Mouse (Mus musculus) spleen, adult 18-20 months (tissue): ENCODE measurements around the gene Mybpc1.
A peak's percentile ranks its signal among the peaks of the same experiment; 100 is the strongest.
"Not testable (repeated sequence)": the region's sequence is repeated elsewhere in the genome, so short reads cannot be mapped to it uniquely, and the experiment has no call there.

ENCODE experiments used
- DNase-seq, 2 experiments: peaks; one replicate each; pipeline ENCODE4 v3.0.0; 2022; ENCODE audit warnings: mixed read lengths in 2 of 2

Mybpc1 gene

GRCm38 (mm10) chr10:88547635-88548034 lies 57.3 kb downstream of the Mybpc1 start:
- no peak for DNase-seq

DNA sequence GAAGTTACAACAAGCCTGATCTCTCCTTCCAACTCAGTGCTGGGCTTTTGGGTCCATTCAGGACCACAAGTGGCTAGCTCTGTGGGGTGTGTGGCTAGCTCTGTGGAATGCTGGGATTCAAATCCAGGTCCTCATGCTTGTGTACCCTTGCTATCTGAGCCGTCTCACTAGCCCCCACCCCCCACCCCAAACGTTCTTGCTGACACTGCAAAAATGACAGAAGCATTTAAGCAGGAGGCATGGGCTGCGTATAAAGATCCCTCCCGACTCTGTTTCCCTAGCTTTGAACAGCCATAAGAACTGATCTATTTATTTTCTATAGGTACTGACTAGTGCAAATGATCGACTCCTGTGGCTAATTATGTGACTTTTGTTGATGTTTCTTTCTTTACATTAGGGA lies 74.3 kb downstream of the Mybpc1 start:
- no peak for DNase-seq

DNA sequence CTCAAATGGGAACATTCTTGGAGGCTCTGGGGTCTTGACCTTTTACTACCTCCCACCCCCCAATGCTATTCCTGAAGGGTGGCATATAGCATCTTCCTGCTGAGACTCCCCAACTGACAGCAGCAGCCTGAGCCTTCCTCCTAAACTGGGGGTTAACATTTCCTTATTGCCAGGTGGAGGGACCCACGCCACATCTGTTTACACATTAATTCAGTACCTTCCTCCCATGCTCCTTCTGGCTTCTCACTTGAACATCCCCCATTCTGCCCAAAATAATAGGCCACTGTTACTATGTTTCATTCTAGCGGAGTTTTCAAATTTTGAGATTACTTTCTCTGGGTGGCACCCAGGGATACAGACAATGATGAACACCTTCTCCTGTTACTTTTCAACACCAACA lies 80.9 kb downstream of the Mybpc1 start:
- no peak for DNase-seq

DNA sequence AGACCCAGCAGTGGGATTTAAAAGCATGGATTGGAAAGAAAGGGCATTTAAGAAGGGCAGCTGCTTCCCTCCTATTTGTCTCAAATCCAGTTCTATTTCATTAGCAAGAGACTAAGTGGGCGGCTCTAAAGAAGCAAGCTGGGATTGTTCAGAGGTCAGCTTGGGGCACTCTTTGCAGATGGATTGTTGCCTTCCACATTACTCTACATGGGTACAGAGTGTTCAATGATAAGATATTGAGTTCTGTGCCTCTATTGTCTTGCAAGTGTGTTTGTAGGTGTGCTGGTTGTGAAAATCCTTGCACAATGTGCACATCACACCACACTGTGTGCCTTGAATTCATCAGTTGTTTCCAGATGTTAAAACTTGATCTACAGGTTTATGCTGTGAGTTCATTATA lies 81.7 kb downstream of the Mybpc1 start:
- DNase-seq = no peak

DNA sequence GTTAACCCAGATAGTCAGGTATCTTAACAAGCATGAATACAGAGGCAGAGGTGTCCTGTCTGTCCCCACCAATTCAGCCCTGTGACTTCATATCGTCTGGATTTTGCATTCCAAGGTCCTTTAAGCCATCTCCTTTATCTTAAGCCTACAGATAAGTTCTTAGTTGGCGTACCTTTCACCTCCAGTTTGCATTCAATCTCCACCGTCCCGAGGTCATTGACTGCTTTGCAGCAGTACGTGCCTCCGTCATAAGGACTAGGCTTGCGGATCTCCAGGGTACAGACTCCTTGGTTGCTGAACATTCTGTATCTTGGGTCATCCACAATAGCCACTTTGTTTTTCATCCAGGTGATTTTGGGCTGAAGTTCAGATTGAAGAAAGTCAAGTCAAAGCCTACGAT lies 82.2 kb downstream of the Mybpc1 start:
- no peak for DNase-seq

DNA sequence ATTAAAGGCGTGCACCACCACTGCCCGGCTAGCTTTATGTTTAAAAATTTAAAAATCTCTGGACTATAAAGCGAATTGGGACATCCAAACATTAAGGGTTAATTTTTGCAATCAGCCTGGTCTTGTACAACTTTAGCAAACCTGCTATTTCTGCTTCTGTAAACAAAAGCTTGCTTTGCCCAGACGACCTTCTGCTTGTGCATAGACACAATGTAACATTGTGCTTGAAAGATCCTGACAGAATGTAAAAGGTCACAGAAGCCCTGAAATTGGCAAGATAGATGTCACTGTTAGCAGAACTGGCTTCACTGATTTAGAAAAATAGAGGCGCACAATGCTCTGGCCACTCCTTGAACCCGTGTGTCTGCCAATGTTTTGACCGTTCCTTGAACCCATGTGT lies 89.9 kb downstream of the Mybpc1 start:
- DNase-seq = not testable (repeated sequence)

GRCm38 (mm10) chr10:88514495-88514894 lies 90.5 kb downstream of the Mybpc1 start:
- DNase-seq = no peak

DNA sequence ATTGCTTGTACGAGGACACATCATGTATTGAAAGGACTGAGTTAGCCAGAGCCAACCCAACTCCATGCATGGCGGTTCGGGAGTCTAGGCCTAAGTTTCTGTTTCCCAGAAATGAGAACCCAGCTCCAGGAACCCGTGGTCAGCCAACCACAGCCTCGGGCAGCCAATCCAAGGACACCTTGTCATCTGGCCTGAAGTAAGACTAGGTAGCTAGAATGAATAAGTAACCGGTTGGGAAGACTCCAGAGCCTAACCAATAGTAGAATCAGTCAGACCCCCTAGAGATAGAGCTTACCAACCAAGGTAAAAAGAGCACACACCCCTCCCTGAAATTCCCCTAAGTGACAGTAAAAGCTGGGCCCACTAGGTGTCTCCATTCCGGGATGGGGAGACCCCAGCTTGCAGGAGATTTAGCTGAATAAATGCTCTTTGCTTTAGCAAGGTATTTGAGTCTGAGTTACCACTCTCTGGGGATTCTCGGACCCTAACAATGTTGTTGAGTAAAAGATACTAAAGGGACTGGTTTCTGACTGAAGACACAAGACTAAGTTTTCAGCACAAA lies 91.3 kb downstream of the Mybpc1 start:
- DNase-seq = no peak

GRCm38 (mm10) chr10:88511355-88511754 lies 93.6 kb downstream of the Mybpc1 start:
- DNase-seq = no peak

DNA sequence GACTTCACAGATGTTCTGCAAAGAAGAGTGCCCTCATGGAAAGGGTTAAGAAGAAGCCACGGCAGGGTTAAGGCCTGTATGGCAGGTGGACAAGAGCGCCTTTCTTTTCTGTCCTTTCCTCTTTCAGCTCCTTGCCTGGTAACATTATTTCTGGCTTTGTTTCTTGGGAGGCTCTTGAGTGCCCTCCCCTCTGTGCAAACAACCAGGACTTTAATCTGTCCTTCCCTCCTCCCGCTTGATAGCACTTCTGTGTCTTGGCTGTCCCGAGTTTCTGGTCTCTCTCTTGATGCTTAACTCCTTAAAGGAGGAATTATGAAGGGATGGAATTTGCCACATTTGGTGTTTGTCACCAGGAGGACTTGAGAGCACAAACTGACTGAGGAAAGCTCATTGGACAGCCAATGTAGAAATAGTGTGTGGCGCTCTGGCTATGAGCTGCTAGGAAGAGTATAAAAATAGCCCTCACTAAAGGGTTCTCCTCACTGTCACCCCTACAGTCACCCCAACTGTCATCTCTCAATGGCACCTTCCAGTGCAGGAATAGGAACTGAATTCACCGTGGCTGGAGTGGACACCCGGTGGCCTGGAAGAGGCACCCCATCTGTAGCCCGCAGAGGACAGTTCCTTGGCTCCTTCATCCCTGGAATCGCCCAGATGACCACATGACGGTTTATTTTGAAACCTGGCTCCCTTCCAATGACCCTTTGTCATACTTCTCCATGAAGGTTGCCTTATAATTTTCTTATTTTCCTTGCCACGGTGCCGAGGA lies 94.3 kb downstream of the Mybpc1 start:
- DNase-seq = no peak

GRCm38 (mm10) chr10:88507691-88508143 lies 97.2 kb downstream of the Mybpc1 start:
- no peak for DNase-seq

GRCm38 (mm10) chr10:88505256-88505655 lies 99.7 kb downstream of the Mybpc1 start:
- no peak for DNase-seq

DNA sequence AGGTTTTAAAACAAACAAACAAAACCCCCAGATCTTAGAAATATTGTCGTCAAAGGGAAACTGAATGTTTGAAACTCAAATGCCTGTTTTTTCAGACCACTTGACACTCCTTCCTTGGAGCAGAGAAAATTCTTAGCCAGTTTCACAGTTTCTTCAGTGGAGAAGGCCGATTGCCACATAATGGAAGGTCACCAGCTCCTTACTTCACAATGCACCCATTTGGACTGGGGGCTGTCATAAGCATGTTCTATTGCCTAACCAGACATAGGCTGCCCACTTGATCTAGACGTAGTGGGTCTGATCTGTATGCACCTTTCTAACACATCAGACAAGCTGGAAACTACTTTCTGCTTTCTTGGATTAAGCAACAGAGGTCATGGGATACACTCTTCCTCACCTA lies 100.5 kb downstream of the Mybpc1 start:
- DNase-seq = no peak

- peak; percentile 77 to 86 for DNase-seq
Observed at GRCm38 (mm10) chr10:88503421-88504314, 101.3 kb downstream of the Mybpc1 start, which contains the start of gene Chpt1. TSS of gene Chpt1 (minus strand) at chr10:88504073.

DNA sequence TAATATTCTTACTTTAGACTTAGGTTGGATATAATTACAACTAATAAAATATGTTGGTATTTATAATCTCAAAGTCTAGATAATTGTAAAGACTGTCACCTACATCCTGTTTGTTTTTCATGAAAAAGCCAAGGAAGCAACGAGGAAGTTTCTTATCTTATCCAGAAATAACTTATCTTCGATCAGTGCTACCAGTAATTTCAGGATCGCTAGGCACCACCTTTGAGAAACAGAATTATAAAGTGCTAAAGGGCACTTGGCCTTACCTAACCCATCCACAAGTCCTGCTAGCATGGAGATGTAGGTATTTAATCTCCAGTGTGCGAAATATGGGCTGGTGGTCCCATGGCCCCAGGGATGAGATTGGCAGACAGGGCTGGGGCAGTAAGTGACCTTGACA lies 102.0 kb downstream of the Mybpc1 start:
- no peak for DNase-seq

- DNase-seq = no peak
Observed at GRCm38 (mm10) chr10:88501886-88502765, 102.8 kb downstream of the Mybpc1 start.

DNA sequence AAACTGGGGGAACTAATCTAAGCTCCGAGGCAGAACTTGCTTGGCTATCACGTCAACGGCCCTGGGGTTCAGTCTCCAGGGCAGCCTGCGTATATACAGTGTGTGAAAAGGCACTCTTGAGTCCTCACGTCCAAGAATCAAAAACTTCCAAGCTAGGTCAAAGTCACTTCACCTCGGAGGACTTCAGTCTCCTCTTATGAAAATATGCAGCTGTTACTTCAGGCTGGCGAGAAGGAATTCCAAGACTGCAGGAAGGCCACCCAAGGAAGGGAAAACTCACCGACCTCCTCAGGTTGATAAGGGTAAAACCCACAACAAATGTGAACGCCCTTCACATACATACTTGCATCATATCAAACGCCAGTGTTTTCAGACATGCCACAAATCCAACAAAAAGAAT lies 103.6 kb downstream of the Mybpc1 start:
- DNase-seq = no peak

- no peak for DNase-seq
Observed at GRCm38 (mm10) chr10:88499993-88500392, 105.0 kb downstream of the Mybpc1 start.

- no peak for DNase-seq
Observed at GRCm38 (mm10) chr10:88496864-88497564, 107.9 kb downstream of the Mybpc1 start.

- no peak for DNase-seq
Observed at GRCm38 (mm10) chr10:88494959-88495587, 109.9 kb downstream of the Mybpc1 start.

DNA sequence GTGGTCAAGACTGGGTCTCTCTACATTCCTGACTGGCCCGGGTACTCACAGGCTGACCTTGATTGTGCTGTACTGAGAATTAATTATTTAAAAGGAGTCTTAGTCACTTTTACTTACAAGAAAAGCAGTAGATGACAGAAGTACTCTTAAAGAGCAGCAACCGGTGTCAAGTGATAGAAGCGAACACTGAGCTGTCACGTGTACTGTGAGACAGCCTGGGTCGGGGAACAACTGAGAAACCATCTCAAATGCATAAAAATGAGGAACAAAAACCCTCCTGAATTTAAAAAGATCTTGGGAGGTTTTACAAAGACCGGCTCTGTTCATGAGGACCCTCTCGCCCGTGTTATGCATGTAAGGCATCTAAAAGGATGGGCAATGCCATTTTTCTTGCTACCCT lies 112.3 kb downstream of the Mybpc1 start:
- DNase-seq = no peak
